Mouse (Mus musculus): ENCODE results near the gene Thap7.

Thap7 gene

DNA sequence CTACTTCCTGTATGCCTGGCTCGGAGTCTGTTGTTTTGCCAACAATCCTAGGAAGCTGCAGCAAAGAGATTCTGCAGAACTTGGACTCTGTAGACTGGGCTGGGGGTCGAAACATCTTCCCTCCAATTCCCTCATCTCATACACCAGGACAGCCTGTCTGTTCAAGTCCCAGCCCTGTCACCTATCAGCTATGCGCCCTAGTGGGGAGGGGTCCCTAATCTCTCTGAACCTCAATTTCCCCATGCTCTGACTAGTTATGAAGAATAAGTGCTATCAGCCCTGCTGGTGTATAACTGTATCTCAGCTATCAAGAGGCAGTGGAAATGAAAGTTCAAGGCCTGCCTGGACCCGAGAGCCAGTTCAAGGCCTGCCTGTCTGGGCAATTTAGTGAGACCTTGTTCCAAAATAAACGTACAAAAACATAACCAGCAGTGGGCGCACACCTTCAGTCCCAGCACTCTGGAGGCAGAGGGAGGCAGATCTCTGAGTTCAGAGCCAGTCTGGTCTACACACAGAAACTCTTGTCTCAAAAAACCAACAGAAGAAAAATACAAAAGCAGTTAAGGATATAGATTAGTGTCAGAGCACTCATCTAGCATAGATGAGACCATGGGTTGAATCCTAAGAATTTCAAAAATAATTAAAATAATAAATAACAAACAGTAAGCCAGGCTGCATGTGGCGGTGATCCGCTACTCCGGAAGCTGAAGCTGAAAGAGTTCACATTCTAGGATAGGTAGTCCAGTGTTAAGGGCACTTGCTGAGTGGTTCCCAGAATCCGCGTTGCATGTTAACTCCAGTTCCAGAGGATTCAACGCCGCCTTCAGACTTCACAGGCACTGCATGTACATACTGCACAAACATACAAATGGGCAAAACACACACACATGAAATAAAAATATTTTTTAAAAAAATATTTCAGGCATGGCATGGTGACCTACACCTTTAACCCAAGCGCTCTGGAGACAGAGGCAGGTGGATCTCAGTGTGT lies 42.2 kb downstream of the Thap7 start:
- no peak for DNase-seq (ENCODE audit: low spot score)

DNA sequence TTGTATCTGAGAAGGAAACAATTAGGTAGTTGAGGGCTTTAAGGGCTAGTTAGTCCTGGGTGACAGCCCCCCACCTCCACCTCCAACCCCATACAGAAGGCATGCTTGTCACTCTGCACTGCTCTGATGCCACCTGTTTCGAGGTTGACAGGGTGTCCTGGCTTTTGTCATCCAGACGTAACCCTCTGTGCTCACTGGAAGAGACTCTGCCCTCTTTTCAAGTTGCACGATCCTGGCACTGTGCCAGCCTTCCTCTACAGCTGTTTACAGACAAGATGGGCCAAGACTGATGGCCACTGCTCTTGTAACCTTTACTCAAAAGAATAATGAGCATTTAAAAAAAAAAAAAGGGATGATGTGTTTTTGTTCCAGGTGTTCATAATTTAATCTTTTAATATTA lies 44.4 kb downstream of the Thap7 start:
- no peak for DNase-seq (ENCODE audit: low spot score)

DNA sequence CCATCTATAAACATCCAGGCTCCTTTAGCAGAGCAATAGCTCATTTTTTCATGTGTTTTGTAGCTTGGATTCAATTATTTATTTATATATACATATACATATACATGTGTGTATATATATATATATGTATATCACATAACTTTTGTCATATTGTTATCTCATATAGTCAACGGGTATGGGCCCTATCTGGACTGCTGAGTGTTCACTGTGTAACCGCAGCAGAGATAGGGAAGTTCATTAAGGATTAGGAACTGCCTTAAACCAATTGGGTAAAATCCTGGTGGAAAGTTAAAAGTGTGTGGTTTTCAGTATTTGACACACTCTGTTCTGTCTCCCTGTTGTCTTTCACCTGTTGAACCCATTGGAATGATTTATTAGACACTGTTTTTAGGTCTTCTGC lies 49.5 kb downstream of the Thap7 start:
- no peak for DNase-seq (ENCODE audit: low spot score)

DNA sequence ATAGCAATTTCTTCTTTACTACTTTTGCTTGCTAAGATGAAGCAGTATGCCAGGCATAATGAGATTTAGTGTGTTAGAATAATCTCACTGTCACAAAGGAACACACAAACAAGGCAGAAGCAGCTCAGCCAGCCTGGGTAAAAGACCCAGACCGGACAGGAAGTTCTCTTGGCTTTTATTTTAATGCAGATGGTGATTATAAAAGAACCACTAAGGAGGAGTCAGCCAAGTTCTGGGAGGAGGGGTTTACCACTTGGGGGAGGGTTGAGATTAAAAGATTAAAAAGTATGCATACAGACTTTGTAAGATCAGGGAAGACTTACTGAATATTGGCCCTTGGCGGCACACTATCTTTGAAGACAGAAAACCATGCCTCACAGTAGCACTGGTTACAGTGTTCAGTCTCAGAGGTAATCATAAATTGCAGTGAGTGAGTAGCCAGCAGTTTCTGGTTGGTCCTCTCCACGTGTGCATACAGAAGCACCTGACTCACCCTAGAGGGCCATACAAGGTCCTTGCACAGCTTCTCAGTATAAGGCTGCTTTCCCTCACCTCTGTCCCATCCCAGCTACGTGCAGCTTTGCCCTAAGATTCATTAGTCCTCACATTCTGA lies 52.5 kb downstream of the Thap7 start:
- DNase-seq (ENCODE audit: low spot score), result no peak

Data from urinary bladder, postnatal 10 days (tissue).